Mouse (Mus musculus) CH12.LX (cell line): Measurements from ENCODE around the gene Pef1. TPM values are rescaled to one million over a fixed set of nuclear protein-coding genes. Genes with fewer than 3 reads are reported as not detected.

ENCODE experiments used
- DNase-seq: peaks from one replicate; pipeline ENCODE4 v3.0.0-alpha.2; 2013; ENCODE audit errors: extremely low read depth
- H3K27ac ChIP-seq: 2 replicates; pipeline ENCODE4 v1.5.1; 2012; ENCODE audit warnings: low read depth, mild to moderate bottlenecking, control low read depth, moderate library complexity; ENCODE audit not compliant: insufficient read depth
- H3K27me3 ChIP-seq: replicated peaks from 2 replicates; pipeline ENCODE3; 2012; ENCODE audit warnings: inconsistent platforms
- H3K36me3 ChIP-seq, 2 experiments: replicated peaks in 1 of 2; 2 replicates each; pipeline versions ENCODE3 to v1.6.1; 2012; ENCODE audit warnings: inconsistent platforms in 1 of 2, low read length in 1 of 2, mild to moderate bottlenecking in 1 of 2, mixed read lengths in 1 of 2, moderate library complexity in 1 of 2; ENCODE audit not compliant: control insufficient read depth in 1 of 2, insufficient read depth in 1 of 2
- H3K4me1 ChIP-seq, 2 experiments: 2 replicates each; pipeline ENCODE4 v1.6.1; 2012; ENCODE audit warnings: inconsistent platforms in 1 of 2, moderate library complexity in 1 of 2; ENCODE audit not compliant: insufficient read depth in 2 of 2, control insufficient read depth in 1 of 2
- H3K4me2 ChIP-seq: 2 replicates; pipeline ENCODE4 v1.6.1; 2012; ENCODE audit warnings: low read depth, mild to moderate bottlenecking, control low read depth; ENCODE audit not compliant: poor library complexity, insufficient read depth, severe bottlenecking
- H3K4me3 ChIP-seq, 3 experiments: fragments of 150-350 bp in 1 of 3; sonication (generic) in 1 of 3; replicated peaks in 1 of 3; 2 replicates each; pipeline versions ENCODE3 to v1.5.1; 2011 to 2012; ENCODE audit warnings: low read depth in 2 of 3, low read length in 2 of 3, mild to moderate bottlenecking in 2 of 3, moderate library complexity in 2 of 3, control low read depth in 1 of 3, improper control_type of control experiment in 1 of 3, inconsistent platforms in 1 of 3, mixed read lengths in 1 of 3; ENCODE audit not compliant: poor library complexity in 1 of 3
- H3K79me2 ChIP-seq: replicated peaks from 2 replicates; pipeline ENCODE4 v1.6.1; 2012; ENCODE audit warnings: mild to moderate bottlenecking, moderate library complexity; ENCODE audit not compliant: control insufficient read depth, poor library complexity, insufficient read depth, severe bottlenecking; ENCODE audit errors: extremely low read depth
- H3K9ac ChIP-seq: 2 replicates; pipeline ENCODE4 v1.6.1; 2012; ENCODE audit warnings: low read depth, mild to moderate bottlenecking, control low read depth, moderate library complexity; ENCODE audit not compliant: insufficient read depth
- H3K9me3 ChIP-seq: replicated peaks from 2 replicates; pipeline ENCODE3; 2012; ENCODE audit warnings: low read length, inconsistent platforms, mixed read lengths
- CTCF ChIP-seq, 2 experiments: IDR thresholded peaks in 1 of 2; conservative IDR thresholded peaks in 1 of 2; 2 replicates each; pipeline ENCODE4 v1.5.1; 2011 to 2012; ENCODE audit warnings: low read depth in 2 of 2, low read length in 2 of 2, improper control_type of control experiment in 1 of 2, inconsistent platforms in 1 of 2, mild to moderate bottlenecking in 1 of 2, moderate library complexity in 1 of 2
- ETS1 ChIP-seq: conservative IDR thresholded peaks from 2 replicates; pipeline ENCODE4 v1.6.1; 2012; ENCODE audit warnings: low read depth, mild to moderate bottlenecking, inconsistent platforms, low read length, improper control_type of control experiment, moderate library complexity
- GABPA ChIP-seq: IDR thresholded peaks from 2 replicates; pipeline ENCODE4 v1.6.1; 2012; ENCODE audit warnings: low read depth, low read length, improper control_type of control experiment, inconsistent platforms; ENCODE audit not compliant: insufficient replicate concordance
- JUN ChIP-seq: IDR thresholded peaks from 2 replicates; pipeline ENCODE4 v1.6.1; 2011; ENCODE audit warnings: low read depth, mild to moderate bottlenecking, low read length, improper control_type of control experiment, moderate library complexity; ENCODE audit not compliant: insufficient read depth
- JUND ChIP-seq: conservative IDR thresholded peaks from 2 replicates; pipeline ENCODE4 v1.6.1; 2011; ENCODE audit warnings: low read depth, low read length, improper control_type of control experiment
- KAT2A ChIP-seq: IDR thresholded peaks from 2 replicates; pipeline ENCODE4 v1.6.1; 2012; ENCODE audit warnings: low read length, improper control_type of control experiment, inconsistent platforms; ENCODE audit not compliant: insufficient replicate concordance
- MEF2A ChIP-seq: IDR thresholded peaks from 2 replicates; pipeline ENCODE4 v1.6.1; 2014; ENCODE audit warnings: low read depth, mild to moderate bottlenecking, inconsistent platforms, low read length, improper control_type of control experiment, borderline replicate concordance
- MXI1 ChIP-seq: IDR thresholded peaks from 2 replicates; pipeline ENCODE4 v1.6.1; 2011; ENCODE audit warnings: mild to moderate bottlenecking, low read depth, low read length, improper control_type of control experiment
- NELFE ChIP-seq: IDR thresholded peaks from 2 replicates; pipeline ENCODE4 v1.6.1; 2011; ENCODE audit warnings: low read depth, low read length, improper control_type of control experiment
- NRF1 ChIP-seq: IDR thresholded peaks from 2 replicates; pipeline ENCODE4 v1.6.1; 2014; ENCODE audit warnings: low read depth, mild to moderate bottlenecking, inconsistent platforms, low read length, improper control_type of control experiment, moderate library complexity
- PAX5 ChIP-seq: IDR thresholded peaks from 2 replicates; pipeline ENCODE4 v1.6.1; 2012; ENCODE audit warnings: low read length, inconsistent platforms, mixed read lengths
- RCOR1 ChIP-seq: conservative IDR thresholded peaks from 2 replicates; pipeline ENCODE4 v1.6.1; 2012; ENCODE audit warnings: low read depth, mild to moderate bottlenecking, inconsistent platforms, low read length, improper control_type of control experiment
- UBTF ChIP-seq: IDR thresholded peaks from 2 replicates; pipeline ENCODE4 v1.6.1; 2012; ENCODE audit warnings: low read depth, mild to moderate bottlenecking, inconsistent platforms, low read length, improper control_type of control experiment, moderate library complexity
- USF1 ChIP-seq: IDR thresholded peaks from 2 replicates; pipeline ENCODE4 v1.6.1; 2014; ENCODE audit warnings: low read depth, mild to moderate bottlenecking, inconsistent platforms, low read length, improper control_type of control experiment
- ZC3H11A ChIP-seq: IDR thresholded peaks from 2 replicates; pipeline ENCODE4 v1.6.1; 2012; ENCODE audit warnings: low read depth, mild to moderate bottlenecking, inconsistent platforms, low read length, improper control_type of control experiment
- ZMIZ1 ChIP-seq: IDR thresholded peaks from 2 replicates; pipeline ENCODE4 v1.6.1; 2012; ENCODE audit warnings: low read depth, mild to moderate bottlenecking, inconsistent platforms, low read length, improper control_type of control experiment
- ZNF384 ChIP-seq: IDR thresholded peaks from 2 replicates; pipeline ENCODE4 v1.6.1; 2012; ENCODE audit warnings: low read depth, low read length, improper control_type of control experiment, inconsistent platforms
- dilution Hi-C: fragments of 300-500 bp; cut with MboI; formaldehyde crosslinking; loops from 2 replicates; pipeline ENCODE4 v1.14.3; 2020; ENCODE audit warnings: low sequenced_read_pairs; ENCODE audit not compliant: extremely low pct_unique_long_range_greater_than_20kb, extremely low pct_ligation_motif_present
- in situ Hi-C: fragments of 300-500 bp; cut with MboI; formaldehyde crosslinking; loops from 3 replicates; pipeline ENCODE4 v1.14.3; 2019; ENCODE audit warnings: low sequenced_read_pairs, low pct_ligation_motif_present, low pct_unique_long_range_greater_than_20kb, mixed read lengths
- polyA plus RNA-seq: library from polyadenylated mRNA; unstranded; fragments of >175 nt; gene quantifications from 2 replicates; pipeline ENCODE4 v1.2.1, GENCODE M21; 2012; ENCODE audit warnings: low read depth; ENCODE audit not compliant: insufficient read length
- total RNA-seq, 2 experiments: library from RNA; depleted of rRNA; stranded (reverse); fragments of 300-350 nt in 1 of 2; fragments of >200 nt in 1 of 2; gene quantifications; 2 replicates each; pipeline ENCODE4 v1.2.3; 2012 to 2014

Gene Pef1
- total and polyA plus RNA-seq, 3 experiments, result 26.2 to 38.6 (median 32.5) TPM

DNA sequence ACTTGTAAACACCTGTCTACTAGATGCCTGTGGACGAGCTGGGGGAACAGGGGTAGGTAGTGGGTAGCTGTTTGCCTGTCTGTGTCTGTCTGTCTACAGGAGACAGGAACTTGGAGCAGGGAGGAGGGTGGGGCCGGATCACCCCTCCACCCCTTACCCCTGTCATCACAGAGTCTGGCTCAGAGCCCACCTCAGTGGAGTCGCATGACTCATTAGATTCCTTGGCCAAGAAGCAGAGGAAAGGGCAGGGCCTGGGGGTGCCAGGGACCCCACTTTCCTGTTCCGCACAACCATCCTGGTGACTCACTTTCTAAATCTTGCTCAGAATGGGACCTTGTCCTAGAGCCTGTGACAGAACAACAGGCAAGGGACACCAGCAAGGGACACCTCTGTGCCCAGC, 74.7 kb downstream of the Pef1 start:
- H3K27ac ChIP-seq, result no peak overlapping the region
- no peak overlapping the region for H3K9ac ChIP-seq
- DNase-seq, result no peak
- H3K79me2 ChIP-seq, result no peaks in the 10 kb centered on the region
- dilution Hi-C loops, result no loop called here
- peaks cover 86% of the 10 kb centered on the region for H3K27me3 ChIP-seq
- peaks cover 3 to 4% of the 10 kb centered on the region in 2 experiments; a peak in 2 of 4 replicates for H3K4me1 ChIP-seq
- TF ChIP-seq KAT2A (no peak), JUN (no peak), UBTF (no peak), USF1 (no peak), JUND (no peak), ZC3H11A (no peak), PAX5 (no peak), ZMIZ1 (no peak), RCOR1 (no peak), NRF1 (no peak), MEF2A (no peak), ETS1 (no peak), ZNF384 (no peak), MXI1 (no peak), CTCF (conservative IDR thresholded peaks at IDR 0.05 in 1 of 2, IDR thresholded peaks at IDR 0.05 in 1 of 2; ENCODE audit: low read depth in 2 of 2, low read length in 2 of 2) (no peak), NELFE (no peak)
- no peak overlapping the region for H3K4me2 ChIP-seq
- in situ Hi-C loops, result no loop called here
- no peaks in the 10 kb centered on the region for H3K9me3 ChIP-seq
- no peaks in the 10 kb centered on the region for H3K36me3 ChIP-seq
- no peak overlapping the region for H3K4me3 ChIP-seq

DNA sequence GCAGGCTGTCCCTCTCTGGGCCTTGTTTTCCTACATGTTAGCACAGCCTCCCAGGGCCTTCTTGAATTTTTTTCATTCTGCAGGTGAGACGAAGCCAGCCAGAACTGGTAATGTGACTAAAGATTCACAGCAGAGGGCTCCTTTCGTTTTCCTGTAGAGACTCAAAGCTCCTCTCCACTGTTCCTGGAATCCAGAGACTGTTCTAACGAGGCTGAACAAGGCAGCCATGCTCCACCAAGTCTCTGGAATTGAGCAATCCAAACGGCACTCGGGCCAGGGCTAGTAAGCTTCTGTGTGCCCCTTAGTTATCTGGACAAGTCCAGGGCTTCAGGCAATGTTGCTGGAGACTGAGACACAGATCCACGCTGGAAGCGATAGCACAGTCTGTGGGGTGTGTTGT, 75.2 kb downstream of the Pef1 start:
- H3K27ac ChIP-seq, result no peak overlapping the region
- H3K9me3 ChIP-seq, result no peaks in the 10 kb centered on the region
- no peak overlapping the region for H3K4me3 ChIP-seq
- no peaks in the 10 kb centered on the region for H3K79me2 ChIP-seq
- TF ChIP-seq GABPA, result no peak
- no peak for TF ChIP-seq ZNF384
- TF ChIP-seq, all 38 proteins: peak for 0
- Histone ChIP-seq H3K9ac (no peak overlapping the region), H3K27me3 (peaks cover 86% of the 10 kb centered on the region), H3K4me2 (no peak overlapping the region), H3K36me3 (no peaks in the 10 kb centered on the region), H3K4me1 (peaks cover 3 to 4% of the 10 kb centered on the region in 2 experiments; a peak in 2 of 4 replicates)
- dilution Hi-C loops, result no loop called here
- in situ Hi-C loops, result no loop called here
- DNase-seq, result no peak

Other genes starting within 250 kb of the Pef1 start
- 0.04 TPM in 2 replicates for gene Spocd1, start 173.3 kb upstream of the Pef1 start, total RNA-seq (2012; rRNA removed)
- 0.07 TPM in 1 of 2 replicates, not detected in the other for gene Spocd1, start 173.3 kb upstream of the Pef1 start, total RNA-seq (2014; rRNA removed)
- 0.08 TPM in 1 of 2 replicates, not detected in the other for gene Spocd1, start 173.3 kb upstream of the Pef1 start, polyA plus RNA-seq
- gene Adgrb2, start 117.7 kb upstream of the Pef1 start, total RNA-seq (2012; rRNA removed), result 0.04 and 0.08 TPM in 2 replicates
- not detected in 2 replicates for gene Adgrb2, start 117.7 kb upstream of the Pef1 start, total RNA-seq (2014; rRNA removed)
- not detected in 2 replicates for gene Adgrb2, start 117.7 kb upstream of the Pef1 start, polyA plus RNA-seq
- 0.13 TPM in 1 of 2 replicates, not detected in the other for gene Col16a1, start 54.7 kb upstream of the Pef1 start, total RNA-seq (2012; rRNA removed)
- gene Col16a1, start 54.7 kb upstream of the Pef1 start, total RNA-seq (2014; rRNA removed), result not detected in 2 replicates
- gene Col16a1, start 54.7 kb upstream of the Pef1 start, polyA plus RNA-seq, result not detected in 2 replicates
- not detected in 2 replicates for gene Hcrtr1, start 36.8 kb downstream of the Pef1 start, total RNA-seq (2012; rRNA removed)
- not detected in 2 replicates for gene Hcrtr1, start 36.8 kb downstream of the Pef1 start, total RNA-seq (2014; rRNA removed)
- gene Hcrtr1, start 36.8 kb downstream of the Pef1 start, polyA plus RNA-seq, result not detected in 2 replicates
- gene Tinagl1, start 72.6 kb downstream of the Pef1 start, total RNA-seq (2012; rRNA removed), result not detected in 2 replicates
- gene Tinagl1, start 72.6 kb downstream of the Pef1 start, total RNA-seq (2014; rRNA removed), result not detected in 2 replicates
- not detected in 2 replicates for gene Tinagl1, start 72.6 kb downstream of the Pef1 start, polyA plus RNA-seq
- gene Gm853, start 119.8 kb downstream of the Pef1 start, total RNA-seq (2012; rRNA removed), result not detected in 2 replicates
- not detected in 2 replicates for gene Gm853, start 119.8 kb downstream of the Pef1 start, total RNA-seq (2014; rRNA removed)
- gene Gm853, start 119.8 kb downstream of the Pef1 start, polyA plus RNA-seq, result not detected in 2 replicates
- 0.08 TPM in 1 of 2 replicates, not detected in the other for gene Serinc2, start 176.6 kb downstream of the Pef1 start, total RNA-seq (2012; rRNA removed)
- not detected in 2 replicates for gene Serinc2, start 176.6 kb downstream of the Pef1 start, total RNA-seq (2014; rRNA removed)
- 0.20 TPM in 1 of 2 replicates, not detected in the other for gene Serinc2, start 176.6 kb downstream of the Pef1 start, polyA plus RNA-seq
- not detected in 2 replicates for gene Fabp3, start 206.0 kb downstream of the Pef1 start, total RNA-seq (2012; rRNA removed)
- not detected in 2 replicates for gene Fabp3, start 206.0 kb downstream of the Pef1 start, total RNA-seq (2014; rRNA removed)
- gene Fabp3, start 206.0 kb downstream of the Pef1 start, polyA plus RNA-seq, result 0.38 TPM in 1 of 2 replicates, not detected in the other
- not detected in 2 replicates for gene Gm10570, start 206.1 kb downstream of the Pef1 start, total RNA-seq (2012; rRNA removed)
- gene Gm10570, start 206.1 kb downstream of the Pef1 start, total RNA-seq (2014; rRNA removed), result not detected in 2 replicates
- not detected in 2 replicates for gene Gm10570, start 206.1 kb downstream of the Pef1 start, polyA plus RNA-seq